Mouse (Mus musculus) midbrain, embryonic 11.5 days (tissue): ENCODE results near the gene Tmem109. TPM values are rescaled to one million over a fixed set of nuclear protein-coding genes. Genes with fewer than 3 reads are reported as not detected.

Source experiments
- ATAC-seq: fragments of 200-750 bp; cut with Nextera tagmentation; 2 replicates; pipeline ENCODE4 v1.8.0; 2017; ENCODE audit warnings: moderate TSS enrichment, moderate library complexity; ENCODE audit not compliant: low FRiP score
- DNase-seq: peaks from one replicate; pipeline ENCODE4 v3.0.0; 2015; ENCODE audit warnings: low spot score; ENCODE audit errors: missing footprints
- H3K27ac ChIP-seq: fragments of 300-500 bp; sonication (generic); 2 replicates; pipeline ENCODE4 v1.5.1; 2014; ENCODE audit warnings: low read depth, low read length
- H3K27me3 ChIP-seq: fragments of 300-500 bp; sonication (generic); 2 replicates; pipeline ENCODE4 v1.6.1; 2014; ENCODE audit warnings: mild to moderate bottlenecking, low read length, moderate library complexity, mixed read lengths; ENCODE audit not compliant: control insufficient read depth, insufficient read depth
- H3K36me3 ChIP-seq: fragments of 300-500 bp; sonication (generic); 2 replicates; pipeline ENCODE4 v1.6.1; 2014; ENCODE audit warnings: mild to moderate bottlenecking, low read length, moderate library complexity, mixed read lengths; ENCODE audit not compliant: control insufficient read depth, insufficient read depth
- H3K4me1 ChIP-seq: fragments of 300-500 bp; sonication (generic); 2 replicates; pipeline ENCODE4 v1.6.1; 2014; ENCODE audit warnings: low read length; ENCODE audit not compliant: control insufficient read depth, insufficient read depth
- H3K4me2 ChIP-seq: fragments of 300-500 bp; sonication (generic); 2 replicates; pipeline ENCODE4 v1.6.1; 2014; ENCODE audit warnings: mild to moderate bottlenecking, moderate library complexity
- H3K4me3 ChIP-seq: fragments of 300-500 bp; sonication (generic); 2 replicates; pipeline ENCODE4 v1.5.1; 2014; ENCODE audit warnings: low read depth, low read length
- H3K9ac ChIP-seq: fragments of 300-500 bp; sonication (generic); 2 replicates; pipeline ENCODE4 v1.6.1; 2014; ENCODE audit warnings: low read length
- H3K9me3 ChIP-seq: fragments of 300-500 bp; sonication (generic); 2 replicates; pipeline ENCODE4 v1.6.1; 2016; ENCODE audit warnings: low read length; ENCODE audit not compliant: control insufficient read depth
- WGBS: fragments of 180-500 bp; shearing (Covaris S2); extraction: QIAGEN DNeasy Blood & Tissue Kit; methylation state at CpG from one replicate; pipeline ENCODE4 v1.1.7; 2014; 5-methylcytosine and 5-hydroxymethylcytosine counted together
- polyA plus RNA-seq: library from polyadenylated mRNA; unstranded; fragments of >200 nt; fragmentation: Nextera tagmentation; extraction: Ambion mirVana; gene quantifications from 2 replicates; pipeline ENCODE4 v1.2.1, GENCODE M21; 2014

Tmem109 gene
- polyA plus RNA-seq = 38.7 and 41.2 TPM in 2 replicates

DNA sequence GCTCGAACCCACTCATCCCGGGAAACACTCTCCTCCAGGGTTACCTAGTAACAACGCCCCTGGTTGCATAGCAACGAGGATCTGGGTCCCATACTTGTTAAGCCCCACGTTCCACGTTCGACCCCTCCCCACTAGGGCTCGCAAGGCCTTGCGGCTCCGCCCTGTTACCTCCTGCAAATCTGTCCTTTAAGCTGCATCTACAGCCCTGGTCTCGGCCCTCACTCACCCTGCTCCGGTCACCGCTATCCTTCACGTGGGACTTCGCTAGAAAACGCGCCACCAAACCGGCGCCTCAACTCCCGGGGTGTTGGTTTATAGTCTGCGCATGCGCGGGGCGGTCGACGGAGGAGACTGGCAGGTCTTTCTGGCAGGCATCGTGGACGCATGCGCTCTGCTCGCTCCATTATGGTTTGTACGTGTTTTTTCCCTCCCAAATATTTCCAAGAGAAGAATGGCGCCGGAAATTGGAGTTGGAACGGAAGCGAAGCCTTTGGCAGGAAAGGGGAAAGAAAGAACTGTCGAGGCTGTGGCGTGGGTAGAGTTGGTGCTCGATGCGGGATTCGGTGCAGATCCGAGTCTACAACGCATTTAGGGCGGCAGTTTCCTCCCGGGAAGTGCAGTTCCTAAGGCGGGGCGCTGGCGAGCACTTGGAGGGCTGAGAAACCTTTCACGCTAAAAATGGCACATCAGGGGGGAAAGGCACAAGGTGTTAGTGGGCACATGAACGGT, at the start of gene Tmem109:
Gene Tmem109 (minus strand): TSS at position 576 of the 729 bp plus-strand sequence.
- Histone ChIP-seq H3K9me3 (peaks cover 2% of the 10 kb centered on the region; the same call in 1 of the 2 replicates), H3K36me3 (no peaks in the 10 kb centered on the region), H3K4me3 (peak within 1 kb of the TSS; percentile 49), H3K4me1 (peaks cover 12% of the 10 kb centered on the region; the same call in 1 of the 2 replicates), H3K9ac (peak within 1 kb of the TSS; percentile 88), H3K4me2 (peak within 1 kb of the TSS; percentile 83), H3K27ac (peak within 1 kb of the TSS; percentile 95), H3K27me3 (no peaks in the 10 kb centered on the region)
- ATAC-seq (peak; percentile 93), DNase-seq (peak; percentile 100)
- under 1% methylated on average over 49 of the region's 49 CpGs for WGBS

DNA sequence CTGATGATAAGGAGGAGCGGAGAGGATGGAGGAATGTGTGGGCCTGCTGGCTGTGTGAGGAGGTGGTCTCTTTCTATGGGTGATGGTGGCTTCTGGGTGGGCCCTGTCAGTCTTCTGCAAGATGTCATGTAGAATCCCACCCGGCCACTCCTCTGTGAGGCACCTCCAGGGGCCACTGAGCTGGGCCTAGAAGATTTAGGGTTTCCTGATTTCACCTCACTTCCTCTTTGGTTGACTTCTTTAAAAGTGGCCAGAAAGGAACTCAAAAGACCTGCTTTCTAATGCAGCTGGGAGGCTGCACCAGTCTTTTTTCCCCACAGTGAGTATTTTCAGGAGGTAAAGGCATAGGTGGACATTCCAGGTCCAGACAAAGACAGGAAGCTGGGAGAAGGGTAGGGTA, 48.8 kb upstream of the Tmem109 start:
- Histone ChIP-seq H3K4me3 (no peak overlapping the region), H3K4me1 (peaks cover 3% of the 10 kb centered on the region; the same call in 1 of the 2 replicates), H3K9me3 (no peaks in the 10 kb centered on the region), H3K9ac (no peak overlapping the region), H3K4me2 (no peak overlapping the region), H3K36me3 (no peaks in the 10 kb centered on the region), H3K27ac (no peak overlapping the region), H3K27me3 (no peaks in the 10 kb centered on the region)
- DNase-seq = no peak
- 86% methylated on average over 2 of the region's 2 CpGs for WGBS
- ATAC-seq = no peak

DNA sequence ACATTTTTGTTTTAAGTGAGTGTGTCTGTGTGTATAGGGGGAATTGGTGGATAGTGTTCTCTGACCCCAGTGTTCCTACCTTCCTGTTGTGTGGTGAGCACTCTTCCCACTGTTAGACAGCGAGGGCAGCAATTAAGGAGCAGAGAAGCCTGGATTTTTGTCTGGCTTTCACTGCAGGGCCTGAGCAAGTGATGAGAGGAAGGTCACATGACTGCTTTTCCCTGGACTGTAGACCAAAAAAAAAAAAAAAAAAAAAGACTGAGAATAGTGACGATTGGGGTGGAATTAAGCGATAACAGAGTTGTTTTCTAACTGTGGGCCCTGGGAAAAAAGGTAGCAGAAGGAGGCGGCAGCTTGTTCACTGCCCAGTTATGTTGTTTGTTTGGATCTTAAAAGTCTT, 44.9 kb upstream of the Tmem109 start:
- 34% methylated on average over 4 of the region's 4 CpGs for WGBS
- H3K4me3 ChIP-seq = no peak overlapping the region
- no peaks in the 10 kb centered on the region for H3K9me3 ChIP-seq
- no peak for DNase-seq
- H3K27ac ChIP-seq = no peak overlapping the region
- H3K27me3 ChIP-seq = no peaks in the 10 kb centered on the region
- H3K4me1 ChIP-seq = peaks cover 3% of the 10 kb centered on the region; the same call in 1 of the 2 replicates
- no peaks in the 10 kb centered on the region for H3K36me3 ChIP-seq
- 0 out of 2 replicates have a peak overlapping the region, but pooled peaks have one; percentile 6 for H3K9ac ChIP-seq
- no peak for ATAC-seq
- no peak overlapping the region for H3K4me2 ChIP-seq

DNA sequence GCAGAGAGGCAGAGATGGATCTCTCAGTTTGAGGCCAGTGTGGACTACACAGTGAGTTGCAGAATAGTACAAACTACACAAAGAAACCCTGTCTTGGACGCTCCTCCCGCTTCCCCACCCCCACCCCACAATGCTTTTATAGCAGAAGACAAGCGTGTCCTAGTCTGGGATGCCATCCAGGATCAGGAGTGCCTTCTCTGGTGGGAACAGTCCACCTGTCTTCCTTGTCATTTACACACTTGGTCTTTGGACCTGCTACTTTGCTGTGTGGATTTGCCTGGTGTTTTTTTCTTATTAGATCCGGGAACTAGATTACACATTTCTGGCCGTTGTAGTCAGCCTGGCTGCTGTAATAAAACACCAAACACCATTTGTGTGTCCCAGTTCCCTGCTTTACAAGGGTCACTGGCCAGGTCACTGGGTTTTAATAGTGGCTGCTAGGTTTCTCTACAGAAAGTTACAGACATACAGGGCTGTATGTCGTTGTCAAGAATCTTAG, 44.4 kb upstream of the Tmem109 start:
- Histone ChIP-seq H3K4me1 (peaks cover 3% of the 10 kb centered on the region; the same call in 1 of the 2 replicates), H3K4me2 (no peak overlapping the region), H3K27ac (no peak overlapping the region), H3K4me3 (no peak overlapping the region), H3K9ac (0 out of 2 replicates have a peak overlapping the region, but pooled peaks have one; percentile 6), H3K36me3 (no peaks in the 10 kb centered on the region), H3K9me3 (no peaks in the 10 kb centered on the region), H3K27me3 (no peaks in the 10 kb centered on the region)
- peak; percentile 83 for DNase-seq
- 14% methylated on average over 6 of the region's 6 CpGs for WGBS
- no peak for ATAC-seq

DNA sequence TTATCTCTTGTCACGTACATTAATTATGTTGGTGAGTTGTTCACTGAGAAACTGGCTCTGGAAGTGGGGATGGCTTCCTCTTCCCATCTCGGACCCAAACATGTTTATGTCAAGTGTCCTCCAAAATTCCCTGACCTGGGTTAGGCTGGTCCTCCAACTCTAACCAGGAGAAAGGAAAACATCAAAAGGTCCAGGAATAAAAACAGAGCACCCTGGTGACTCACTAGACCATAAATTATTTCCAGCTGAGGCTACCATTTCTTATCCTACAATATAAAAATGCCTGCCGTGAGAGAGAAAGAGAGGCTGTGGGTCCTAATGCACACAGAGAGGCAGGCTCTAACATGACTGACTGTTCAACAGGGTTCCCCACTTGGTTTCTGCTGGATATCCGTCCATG, 42.4 kb upstream of the Tmem109 start:
- 73% methylated on average over 4 of the region's 4 CpGs for WGBS

DNA sequence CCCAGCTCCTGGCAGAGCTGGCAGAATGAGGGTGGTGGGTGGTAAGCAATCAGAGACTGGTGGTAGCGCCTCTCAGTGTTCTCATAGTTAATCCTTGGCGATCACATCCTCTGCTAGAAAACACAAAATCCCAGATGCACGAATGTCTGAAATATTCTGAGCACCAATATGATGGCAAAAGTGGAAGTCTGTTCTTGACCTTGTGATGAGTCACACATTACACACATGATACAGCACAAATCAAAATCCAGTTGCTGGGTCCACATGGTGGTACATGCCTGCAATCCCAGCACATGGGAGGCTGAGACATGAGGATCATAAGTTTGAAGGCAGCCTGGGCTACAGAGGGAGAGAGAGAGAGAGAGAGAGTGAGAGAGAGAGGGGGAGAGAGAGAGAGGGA, 39.3 kb upstream of the Tmem109 start:
- H3K27ac ChIP-seq = no peak overlapping the region
- H3K27me3 ChIP-seq = no peaks in the 10 kb centered on the region
- no peak overlapping the region for H3K4me2 ChIP-seq
- ATAC-seq (no peak), DNase-seq (peak; percentile 31)
- no peak overlapping the region for H3K9ac ChIP-seq
- H3K4me1 ChIP-seq = no peaks in the 10 kb centered on the region; the same call in 1 of the 2 replicates
- no peaks in the 10 kb centered on the region for H3K36me3 ChIP-seq
- no peak overlapping the region for H3K4me3 ChIP-seq
- H3K9me3 ChIP-seq = no peaks in the 10 kb centered on the region
- 79% methylated on average over 3 of the region's 3 CpGs for WGBS

More for the DNA sequence above, 42.4 kb upstream of the Tmem109 start:
- Histone ChIP-seq H3K27ac (no peak overlapping the region), H3K4me3 (no peak overlapping the region), H3K9me3 (no peaks in the 10 kb centered on the region), H3K36me3 (no peaks in the 10 kb centered on the region), H3K4me2 (no peak overlapping the region), H3K4me1 (peaks cover 3% of the 10 kb centered on the region; the same call in 1 of the 2 replicates), H3K9ac (no peak overlapping the region), H3K27me3 (no peaks in the 10 kb centered on the region)
- DNase-seq (peak; percentile 60), ATAC-seq (no peak)

DNA sequence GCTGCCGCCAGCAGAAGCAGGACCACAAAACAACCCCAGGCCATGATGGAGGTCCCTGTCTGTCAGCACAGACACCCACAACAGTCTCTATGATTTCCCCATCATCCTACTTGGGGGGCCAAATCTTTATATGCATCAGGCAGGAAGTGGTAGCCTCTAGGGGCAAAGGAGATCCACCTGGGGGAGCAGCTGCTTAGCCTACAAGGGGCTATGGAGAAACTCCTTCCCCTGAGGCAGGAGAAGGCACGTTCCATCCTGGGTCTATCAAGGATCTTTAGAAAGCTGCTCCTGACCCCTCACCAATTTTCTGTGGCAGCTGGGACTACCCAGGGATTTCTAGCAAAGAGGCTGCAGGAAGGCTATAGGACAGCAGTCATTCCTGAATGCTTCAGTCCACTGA, 38.7 kb upstream of the Tmem109 start, which contains the start of gene Zp1:
Gene Zp1 (minus strand): TSS at position 101 of the 400 bp plus-strand sequence.
- Histone ChIP-seq H3K9ac (no peak within 1 kb of the TSS), H3K27ac (no peak within 1 kb of the TSS), H3K4me3 (no peak within 1 kb of the TSS), H3K27me3 (no peaks in the 10 kb centered on the region), H3K9me3 (no peaks in the 10 kb centered on the region), H3K36me3 (no peaks in the 10 kb centered on the region), H3K4me2 (no peak within 1 kb of the TSS), H3K4me1 (no peaks in the 10 kb centered on the region)
- no peak for DNase-seq
- ATAC-seq = no peak
- 72% methylated on average over 2 of the region's 2 CpGs for WGBS

DNA sequence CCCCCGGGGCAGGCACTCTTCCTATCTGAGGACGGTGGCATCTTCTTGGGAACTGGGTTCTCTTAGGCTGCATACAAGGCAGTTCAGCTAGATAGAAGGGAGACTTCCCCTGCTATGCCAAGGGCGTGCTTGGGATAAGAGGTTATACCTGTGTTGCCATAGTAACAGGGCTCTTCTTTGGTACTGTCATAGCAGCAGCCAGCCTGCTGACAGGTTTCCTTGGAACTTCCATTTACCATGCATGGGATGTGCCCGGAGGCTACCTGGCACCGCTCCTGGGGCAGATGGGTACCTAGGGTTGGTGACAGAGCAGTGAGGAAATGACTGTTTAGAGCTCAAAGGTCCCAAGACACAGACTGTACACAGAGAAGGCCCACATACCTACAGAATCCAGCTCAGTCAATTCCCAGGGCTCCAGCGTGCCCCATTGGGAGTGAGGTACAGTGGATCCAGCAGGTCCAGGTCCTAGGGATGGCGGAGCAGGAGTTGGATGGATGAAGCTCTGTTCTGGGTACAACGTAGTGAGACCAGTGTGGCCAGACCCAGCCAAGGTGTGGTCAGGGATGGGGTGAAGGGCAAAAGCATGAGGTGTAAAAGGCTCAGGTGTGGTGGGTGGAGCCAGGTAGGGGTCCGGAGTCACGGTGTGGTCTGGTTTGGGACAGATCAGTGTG, 36.7 kb upstream of the Tmem109 start:
- Histone ChIP-seq H3K4me2 (no peak overlapping the region), H3K9me3 (no peaks in the 10 kb centered on the region), H3K4me1 (no peaks in the 10 kb centered on the region), H3K36me3 (no peaks in the 10 kb centered on the region), H3K4me3 (no peak overlapping the region), H3K27me3 (no peaks in the 10 kb centered on the region), H3K27ac (no peak overlapping the region), H3K9ac (no peak overlapping the region)
- DNase-seq = peak; percentile 80
- 86% methylated on average over 10 of the region's 10 CpGs for WGBS
- no peak for ATAC-seq

DNA sequence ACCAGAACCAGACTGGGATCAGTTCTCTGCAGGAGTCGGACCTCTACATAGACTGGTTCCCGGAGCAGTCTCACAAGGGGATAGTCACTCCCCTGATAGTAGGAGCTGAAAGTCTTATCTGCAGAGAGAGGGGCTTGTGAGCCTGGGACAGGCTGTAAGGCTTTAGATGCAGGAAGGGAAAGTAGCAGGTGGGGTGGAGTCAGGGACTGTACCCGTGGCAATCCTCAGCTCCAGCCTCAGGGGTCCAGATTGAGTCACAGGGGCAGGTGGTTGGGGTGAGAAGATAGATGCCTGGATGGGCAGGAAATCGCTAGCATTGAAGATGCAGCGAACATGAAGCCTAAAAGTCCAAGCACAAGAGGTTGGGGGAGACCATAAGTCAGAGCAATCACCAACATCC, 34.7 kb upstream of the Tmem109 start:
- no peaks in the 10 kb centered on the region for H3K27me3 ChIP-seq
- 75% methylated on average over 5 of the region's 5 CpGs for WGBS
- no peak overlapping the region for H3K4me2 ChIP-seq
- no peak overlapping the region for H3K4me3 ChIP-seq
- DNase-seq (no peak), ATAC-seq (no peak)
- H3K27ac ChIP-seq = no peak overlapping the region
- H3K36me3 ChIP-seq = no peaks in the 10 kb centered on the region
- no peak overlapping the region for H3K9ac ChIP-seq
- H3K9me3 ChIP-seq = no peaks in the 10 kb centered on the region
- no peaks in the 10 kb centered on the region for H3K4me1 ChIP-seq
